Mouse (Mus musculus) subcutaneous adipose tissue, adult 2 months (tissue): ENCODE data around the gene Dll1. TPM values are rescaled to one million over a fixed set of nuclear protein-coding genes. Genes with fewer than 3 reads are reported as not detected.

ENCODE experiments used
- polyA plus RNA-seq: library from polyadenylated mRNA; depleted of rRNA; stranded (reverse); fragments of >200 nt; gene quantifications from 2 replicates; pipeline ENCODE4 v1.2.3, GENCODE M21; 2012; ENCODE audit warnings: low replicate concordance; rRNA removed

Gene Dll1
- 9.9 and 21.3 TPM in 2 replicates for polyA plus RNA-seq

GRCm38 (mm10) chr17:15376494-15377181 lies at the start of gene Dll1:
Gene Dll1, minus strand, starts transcription at chr17:15376872.

GRCm38 (mm10) chr17:15395997-15396675 lies 19.5 kb upstream of the Dll1 start, which contains the start of gene Fam120b:
Gene Fam120b, plus strand, starts transcription at chr17:15396202.

Other genes with a start within 250 kb of the Dll1 start
- 11.5 and 16.9 TPM in 2 replicates for gene Fam120b, start 19.3 kb upstream of the Dll1 start, polyA plus RNA-seq
- 131 and 169 TPM in 2 replicates for gene Psmb1, start 122.9 kb upstream of the Dll1 start, polyA plus RNA-seq
- gene Tbp, start 123.0 kb upstream of the Dll1 start, polyA plus RNA-seq: 24.0 and 43.0 TPM in 2 replicates
- 13.0 and 22.7 TPM in 2 replicates for gene Pdcd2, start 150.4 kb upstream of the Dll1 start, polyA plus RNA-seq
- gene Prdm9, start 187.5 kb upstream of the Dll1 start, polyA plus RNA-seq: 2.1 and 4.1 TPM in 2 replicates